Mouse (Mus musculus): ENCODE results near the gene Prn.

Prn gene

GRCm38 (mm10) chr2:131948156-131948555 lies 38.4 kb downstream of the Prn start:
- in situ Hi-C loops (cut with MboI, MseI) = no loop called here

GRCm38 (mm10) chr2:131948916-131949639 lies 39.3 kb downstream of the Prn start:
- in situ Hi-C loops (cut with MboI, MseI) = no loop called here

GRCm38 (mm10) chr2:131949767-131950597 lies 40.2 kb downstream of the Prn start:
- in situ Hi-C loops (cut with MboI, MseI) = no loop called here

- in situ Hi-C loops (cut with MboI, MseI) = no loop called here
Measured at GRCm38 (mm10) chr2:131950598-131951095, 40.9 kb downstream of the Prn start, which contains the start of gene Prnd. Gene Prnd, plus strand, starts transcription at chr2:131950861.

- in situ Hi-C loops (cut with MboI, MseI) = no loop called here
Measured at GRCm38 (mm10) chr2:131952456-131952855, 42.7 kb downstream of the Prn start.

- in situ Hi-C loops (cut with MboI, MseI) = no loop called here
Measured at GRCm38 (mm10) chr2:131952961-131953538, 43.3 kb downstream of the Prn start.

GRCm38 (mm10) chr2:131953711-131954110 lies 44.0 kb downstream of the Prn start:
- in situ Hi-C loops (cut with MboI, MseI) = no loop called here

GRCm38 (mm10) chr2:131954835-131955234 lies 45.1 kb downstream of the Prn start:
- in situ Hi-C loops (cut with MboI, MseI) = no loop called here

- in situ Hi-C loops (cut with MboI, MseI) = no loop called here
Measured at GRCm38 (mm10) chr2:131955264-131955663, 45.5 kb downstream of the Prn start.

- in situ Hi-C loops (cut with MboI, MseI) = no loop called here
Measured at GRCm38 (mm10) chr2:131956336-131957256, 46.8 kb downstream of the Prn start.

GRCm38 (mm10) chr2:131957731-131958222 lies 48.0 kb downstream of the Prn start:
- in situ Hi-C loops (cut with MboI, MseI) = no loop called here

- in situ Hi-C loops (cut with MboI, MseI) = no loop called here
Measured at GRCm38 (mm10) chr2:131961671-131962070, 51.9 kb downstream of the Prn start.

GRCm38 (mm10) chr2:131970597-131970996 lies 60.8 kb downstream of the Prn start:
- in situ Hi-C loops (cut with MboI, MseI) = no loop called here

- in situ Hi-C loops (cut with MboI, MseI) = no loop called here
Measured at GRCm38 (mm10) chr2:131971098-131971497, 61.3 kb downstream of the Prn start.

- in situ Hi-C loops (cut with MboI, MseI) = no loop called here
Measured at GRCm38 (mm10) chr2:131976663-131977062, 66.9 kb downstream of the Prn start.

GRCm38 (mm10) chr2:131980866-131981265 lies 71.1 kb downstream of the Prn start:
- in situ Hi-C loops (cut with MboI, MseI) = loop anchor here (5.0 kb wide), 1 partner anchor 156 kb away; no protein-coding TSS in a partner anchor

GRCm38 (mm10) chr2:131982546-131983196 lies 72.9 kb downstream of the Prn start:
- in situ Hi-C loops (cut with MboI, MseI) = loop anchor here (5.0 kb wide), 1 partner anchor 155 kb away; no protein-coding TSS in a partner anchor

- in situ Hi-C loops (cut with MboI, MseI) = no loop called here
Measured at GRCm38 (mm10) chr2:131987950-131988349, 78.2 kb downstream of the Prn start.

GRCm38 (mm10) chr2:131988550-131988949 lies 78.8 kb downstream of the Prn start:
- in situ Hi-C loops (cut with MboI, MseI) = no loop called here

GRCm38 (mm10) chr2:131992487-131992886 lies 82.7 kb downstream of the Prn start:
- in situ Hi-C loops (cut with MboI, MseI) = no loop called here

All from regulatory T cell (primary cell).